Mouse (Mus musculus) left cerebral cortex, postnatal 4 days (tissue): ENCODE measurements around the gene Agap1. TPM values are rescaled to one million over a fixed set of nuclear protein-coding genes. Genes with fewer than 3 reads are reported as not detected.

ENCODE experiments used
- DNase-seq: peaks from one replicate; pipeline ENCODE4 v3.0.0-alpha.2; 2022
- intact Hi-C: fragments of 180-260 bp; cut with DNase I; formaldehyde crosslinking; loops from one replicate; pipeline ENCODE4 v1.15.1; 2025
- total RNA-seq, 2 experiments: library from RNA; stranded (reverse); gene quantifications; 2 replicates each; pipeline ENCODE4 v1.2.3; 2021

Agap1 gene
- total RNA-seq, 2 experiments from 2014 or later, result 415 to 416 TPM

GRCm38 (mm10) chr1:89643445-89644100 is 189.0 kb downstream of the Agap1 start:
- peak; percentile 38 for DNase-seq
- intact Hi-C loops, result no loop called here

- intact Hi-C loops, result no loop called here
- no peak for DNase-seq
Observed at GRCm38 (mm10) chr1:89644120-89644519, 189.5 kb downstream of the Agap1 start.

- peak; percentile 56 for DNase-seq
- intact Hi-C loops, result no loop called here
Observed at GRCm38 (mm10) chr1:89646326-89647018, 191.9 kb downstream of the Agap1 start.

GRCm38 (mm10) chr1:89647505-89647904 is 192.9 kb downstream of the Agap1 start:
- DNase-seq, result no peak
- intact Hi-C loops, result no loop called here

- intact Hi-C loops, result no loop called here
- DNase-seq, result no peak
Observed at GRCm38 (mm10) chr1:89650557-89650956, 196.0 kb downstream of the Agap1 start.

- intact Hi-C loops, result no loop called here
- no peak for DNase-seq
Observed at GRCm38 (mm10) chr1:89656167-89656566, 201.6 kb downstream of the Agap1 start.

- intact Hi-C loops, result no loop called here
- DNase-seq, result peak; percentile 41
Observed at GRCm38 (mm10) chr1:89656643-89657321, 202.2 kb downstream of the Agap1 start.

- no peak for DNase-seq
- intact Hi-C loops, result loop anchor here (5.0 to 10.0 kb wide), 2 partner anchors 184 to 931 kb away; no protein-coding TSS in a partner anchor
Observed at GRCm38 (mm10) chr1:89660804-89661203, 206.2 kb downstream of the Agap1 start.

- DNase-seq, result no peak
- intact Hi-C loops, result loop anchor here (5.0 to 10.0 kb wide), 2 partner anchors 179 to 276 kb away; no protein-coding TSS in a partner anchor
Observed at GRCm38 (mm10) chr1:89666154-89666553, 211.5 kb downstream of the Agap1 start.

- intact Hi-C loops, result loop anchor here (5.0 to 10.0 kb wide), 2 partner anchors 177 to 275 kb away; no protein-coding TSS in a partner anchor
- no peak for DNase-seq
Observed at GRCm38 (mm10) chr1:89667387-89667786, 212.8 kb downstream of the Agap1 start.

- intact Hi-C loops, result loop anchor here (5.0 to 10.0 kb wide), 2 partner anchors 176 to 274 kb away; no protein-coding TSS in a partner anchor
- peak; percentile 40 for DNase-seq
Observed at GRCm38 (mm10) chr1:89668635-89669034, 214.0 kb downstream of the Agap1 start.

GRCm38 (mm10) chr1:89671110-89671787 is 216.6 kb downstream of the Agap1 start:
- no peak for DNase-seq

GRCm38 (mm10) chr1:89673071-89673470 is 218.5 kb downstream of the Agap1 start:
- intact Hi-C loops, result no loop called here
- DNase-seq, result no peak

More at GRCm38 (mm10) chr1:89671110-89671787, 216.6 kb downstream of the Agap1 start:
- intact Hi-C loops, result no loop called here

- intact Hi-C loops, result no loop called here
- no peak for DNase-seq
Observed at GRCm38 (mm10) chr1:89673686-89674085, 219.1 kb downstream of the Agap1 start.

GRCm38 (mm10) chr1:89674681-89675080 is 220.1 kb downstream of the Agap1 start:
- no peak for DNase-seq
- intact Hi-C loops, result no loop called here

- intact Hi-C loops, result no loop called here
- DNase-seq, result peak; percentile 87
Observed at GRCm38 (mm10) chr1:89676411-89676810, 221.8 kb downstream of the Agap1 start.

GRCm38 (mm10) chr1:89680673-89681072 is 226.1 kb downstream of the Agap1 start:
- DNase-seq, result no peak
- intact Hi-C loops, result no loop called here

GRCm38 (mm10) chr1:89688914-89689313 is 234.3 kb downstream of the Agap1 start:
- intact Hi-C loops, result no loop called here
- no peak for DNase-seq

- intact Hi-C loops, result no loop called here
- DNase-seq, result no peak
Observed at GRCm38 (mm10) chr1:89689544-89690212, 235.1 kb downstream of the Agap1 start.

GRCm38 (mm10) chr1:89691096-89691495 is 236.5 kb downstream of the Agap1 start:
- intact Hi-C loops, result no loop called here

More at GRCm38 (mm10) chr1:89691096-89691495, 236.5 kb downstream of the Agap1 start:
- DNase-seq, result no peak
